Mouse (Mus musculus) retina, adult 2 months (tissue): ENCODE results near the gene Nobox.

Experiments used
- DNase-seq: peaks from one replicate; pipeline ENCODE4 v3.0.0-alpha.2; 2012; ENCODE audit warnings: low read depth, low spot score

Nobox gene

GRCm38 (mm10) chr6:43309454-43309853 lies at the start of gene Nobox:
TSS of gene Nobox (minus strand) at chr6:43309554.
- no peak for DNase-seq

GRCm38 (mm10) chr6:43354562-43355241 lies 45.3 kb upstream of the Nobox start:
- no peak for DNase-seq

DNA sequence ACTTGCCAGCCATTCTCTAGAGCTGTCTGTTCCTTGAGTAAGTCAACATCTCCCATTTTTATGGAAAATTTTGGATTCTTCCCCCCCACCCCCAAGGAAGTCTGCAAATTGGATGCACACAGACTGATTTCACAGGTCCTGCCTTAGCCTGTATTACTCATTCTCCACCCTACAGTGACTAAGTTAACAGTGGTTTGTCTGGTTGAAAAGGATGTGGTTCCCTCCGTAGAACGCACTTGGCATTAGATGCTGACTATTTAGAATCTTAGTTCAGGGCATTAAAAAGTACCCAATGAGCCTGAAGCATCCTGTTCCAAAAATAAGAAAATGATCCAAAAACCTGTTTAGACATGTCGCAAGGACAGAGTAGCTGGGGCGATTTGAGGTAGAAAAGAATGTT lies 44.1 kb upstream of the Nobox start:
- no peak for DNase-seq

GRCm38 (mm10) chr6:43349083-43349482 lies 39.7 kb upstream of the Nobox start:
- no peak for DNase-seq

DNA sequence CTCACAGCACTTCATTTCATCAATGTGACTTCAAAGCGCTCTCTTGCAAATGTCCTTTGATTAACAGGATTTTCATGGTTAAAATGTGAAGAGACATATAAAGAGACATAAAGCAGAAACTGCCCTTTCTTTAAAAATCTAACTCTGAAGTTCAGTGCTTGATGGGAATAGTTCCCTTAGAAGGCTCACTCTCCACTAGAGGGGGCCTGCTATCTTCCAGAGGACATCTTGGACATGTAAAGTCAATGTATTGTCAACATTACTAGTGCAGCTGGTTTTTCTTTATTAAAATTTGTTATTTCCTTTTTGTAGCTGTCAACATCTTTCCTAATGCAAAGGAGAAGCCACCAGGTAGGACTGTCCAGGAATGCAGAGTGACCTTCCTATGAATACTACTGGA lies 38.3 kb upstream of the Nobox start:
- DNase-seq, result no peak

- DNase-seq, result no peak
These were observed 33.7 kb upstream of the Nobox start for GRCm38 (mm10) chr6:43343006-43343405.

DNA sequence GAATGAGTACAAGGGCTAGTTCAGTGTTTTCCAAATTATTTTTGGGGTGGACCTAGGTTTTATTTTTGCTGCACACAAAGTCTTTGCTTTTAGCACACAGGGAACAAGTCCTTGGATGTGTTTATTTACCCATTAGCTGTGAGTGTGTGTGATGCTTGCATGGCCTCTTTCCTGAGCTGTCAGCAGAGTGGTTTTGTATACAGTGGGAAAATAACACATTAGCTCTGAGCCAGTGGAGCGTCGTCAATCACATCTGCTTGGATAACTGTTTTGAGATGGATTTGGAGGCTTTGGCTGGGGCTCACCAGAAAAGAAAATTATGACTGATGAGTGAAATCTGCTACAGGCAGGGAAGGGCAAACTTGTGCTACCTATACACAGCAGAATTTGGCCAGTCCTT lies 33.0 kb upstream of the Nobox start:
- DNase-seq, result no peak

DNA sequence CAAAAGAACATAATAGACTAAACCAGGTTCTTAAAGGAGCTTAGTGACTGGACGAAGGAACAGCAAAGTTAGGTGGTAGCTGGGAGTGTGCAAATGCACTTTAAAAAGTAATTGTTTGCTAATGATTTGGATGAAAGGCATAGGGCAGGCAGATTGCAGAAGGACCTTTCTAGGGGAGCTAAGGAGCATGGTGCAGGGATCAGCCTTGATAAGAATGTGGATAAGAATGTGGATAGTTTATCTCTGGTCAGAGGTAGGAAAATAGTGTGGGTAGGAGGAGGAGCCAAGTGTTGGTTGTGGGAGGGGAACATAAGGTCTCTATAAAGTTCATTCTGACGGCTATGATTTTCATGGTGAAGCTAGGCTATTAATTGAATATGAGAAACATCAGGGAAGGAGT lies 29.4 kb upstream of the Nobox start:
- DNase-seq, result no peak

- DNase-seq, result no peak
These were observed 28.2 kb upstream of the Nobox start for GRCm38 (mm10) chr6:43337491-43337961.

GRCm38 (mm10) chr6:43335619-43336234 lies 26.4 kb upstream of the Nobox start:
- DNase-seq, result no peak

- DNase-seq, result no peak
These were observed 24.1 kb upstream of the Nobox start for GRCm38 (mm10) chr6:43333479-43333878.

GRCm38 (mm10) chr6:43312961-43313656 lies 3.8 kb upstream of the Nobox start:
- DNase-seq, result no peak

GRCm38 (mm10) chr6:43312546-43312945 lies 3.2 kb upstream of the Nobox start:
- no peak for DNase-seq

DNA sequence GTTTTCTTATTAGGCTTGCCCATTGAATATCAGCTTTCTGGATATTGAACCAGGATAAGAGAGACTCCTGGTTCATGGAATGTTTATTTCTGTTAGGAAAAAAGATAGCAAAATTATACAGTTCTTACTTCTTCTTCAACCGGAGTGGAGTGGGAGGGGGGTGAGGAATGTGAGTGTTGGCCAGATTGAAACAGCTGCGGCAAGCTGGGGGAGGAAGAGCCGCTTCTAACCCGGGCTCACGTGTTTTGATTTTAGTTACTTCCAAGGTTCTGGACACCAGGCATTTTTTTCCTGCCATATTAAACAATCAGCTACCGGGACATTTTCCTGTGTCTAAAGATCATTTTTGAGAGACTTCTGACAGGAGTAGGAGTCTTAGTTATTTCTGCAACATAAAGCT lies 717 bp upstream of the Nobox start:
- DNase-seq, result no peak

DNA sequence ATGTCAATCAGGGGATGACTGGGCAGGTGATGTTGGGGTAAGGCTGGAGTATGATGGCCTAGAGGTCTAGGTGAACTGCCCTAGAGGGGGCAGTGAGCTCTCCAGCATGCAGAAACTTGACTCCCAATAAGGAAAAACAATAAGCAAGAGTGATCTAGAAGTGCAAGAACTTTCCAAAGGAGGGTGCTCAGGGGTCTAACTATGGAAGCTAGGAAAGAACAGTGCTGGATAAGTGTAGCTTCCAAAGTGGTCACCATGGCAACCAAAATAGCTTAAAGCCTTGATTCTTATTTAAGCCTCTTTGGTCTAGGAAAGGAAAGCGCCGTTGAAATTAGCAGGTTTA lies 11.9 kb downstream of the Nobox start:
- no peak for DNase-seq

DNA sequence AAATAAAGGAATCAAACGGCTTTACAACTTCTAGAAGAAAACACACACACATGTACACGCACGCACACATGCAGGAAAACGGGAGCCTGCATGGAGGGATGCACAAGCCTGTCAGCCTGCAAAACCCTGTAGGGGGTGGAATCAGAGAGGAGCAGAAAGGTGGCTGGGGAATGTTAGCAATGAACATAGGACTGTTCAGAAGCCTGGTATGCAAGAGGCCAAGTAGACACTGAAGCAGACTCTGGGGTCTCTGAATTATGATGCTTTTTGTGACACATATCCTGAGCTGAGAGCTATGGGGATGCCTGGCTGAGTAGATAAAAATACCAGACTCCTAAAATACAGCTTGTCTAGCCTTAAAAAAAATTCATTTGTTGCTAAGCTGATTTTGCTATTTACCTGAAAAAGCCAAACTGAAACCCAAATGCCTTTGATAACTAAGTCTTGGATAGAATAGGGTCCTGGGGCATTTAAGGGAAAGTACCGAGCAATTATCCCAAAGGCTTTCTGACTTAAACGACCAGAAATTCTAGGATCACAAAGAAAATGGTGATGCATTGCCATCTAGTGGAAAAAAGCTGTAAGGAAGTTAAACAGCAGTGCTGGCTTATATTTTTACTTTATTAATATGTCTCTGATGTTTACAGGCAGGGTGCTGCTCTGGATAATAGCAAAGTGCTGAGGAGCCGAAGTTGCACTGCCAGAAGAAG lies 12.4 kb downstream of the Nobox start:
- DNase-seq, result no peak

DNA sequence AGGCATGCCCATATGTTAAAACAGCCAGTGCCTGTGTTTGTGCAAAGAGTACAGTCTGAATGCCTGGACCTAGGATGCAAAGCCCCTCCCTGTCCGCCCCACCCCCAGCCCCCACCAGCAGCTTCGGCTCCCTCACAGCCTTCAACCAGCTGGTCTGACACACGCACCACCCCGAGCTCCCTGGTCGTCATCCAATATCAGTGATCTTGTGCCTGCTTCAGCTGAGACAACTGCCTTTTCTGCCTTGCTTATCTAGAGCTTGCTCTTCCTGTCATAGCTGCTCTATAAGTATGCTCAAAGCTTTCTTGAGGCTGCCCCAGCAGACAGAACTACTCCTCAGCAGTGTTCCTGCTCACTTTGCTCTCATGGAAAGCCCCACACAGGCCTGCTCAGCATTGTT lies 13.4 kb downstream of the Nobox start:
- DNase-seq, result no peak

GRCm38 (mm10) chr6:43293175-43293574 lies 16.2 kb downstream of the Nobox start:
- no peak for DNase-seq

DNA sequence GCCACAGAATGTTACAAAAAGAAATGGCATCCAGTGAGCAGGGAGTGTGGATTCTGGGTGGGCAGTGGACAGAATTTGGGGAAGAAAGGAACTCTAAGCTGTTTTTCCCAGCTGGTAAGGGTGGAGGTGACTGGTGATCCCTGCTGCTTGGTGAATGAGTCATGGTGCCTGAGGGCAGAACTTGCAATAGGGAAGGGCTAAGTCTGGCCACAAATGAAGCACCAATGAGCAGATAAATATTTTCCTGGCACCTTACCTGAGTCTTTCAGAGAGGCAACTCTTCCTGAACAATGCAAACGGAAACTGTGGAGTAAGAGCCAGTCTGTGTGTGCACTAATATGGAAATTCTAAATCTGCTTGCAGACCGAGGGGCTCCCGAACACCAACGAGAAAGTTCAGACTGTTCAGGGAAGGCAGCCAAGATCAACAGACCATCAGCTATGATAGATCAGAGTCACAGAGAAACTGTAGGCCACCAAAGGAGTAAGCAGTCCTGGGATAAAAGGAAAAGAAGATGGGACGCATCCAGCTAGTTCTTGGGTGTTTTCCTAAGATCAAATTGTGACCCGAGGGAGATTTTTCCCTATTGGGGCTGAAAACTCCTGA lies 16.8 kb downstream of the Nobox start:
- DNase-seq, result no peak

DNA sequence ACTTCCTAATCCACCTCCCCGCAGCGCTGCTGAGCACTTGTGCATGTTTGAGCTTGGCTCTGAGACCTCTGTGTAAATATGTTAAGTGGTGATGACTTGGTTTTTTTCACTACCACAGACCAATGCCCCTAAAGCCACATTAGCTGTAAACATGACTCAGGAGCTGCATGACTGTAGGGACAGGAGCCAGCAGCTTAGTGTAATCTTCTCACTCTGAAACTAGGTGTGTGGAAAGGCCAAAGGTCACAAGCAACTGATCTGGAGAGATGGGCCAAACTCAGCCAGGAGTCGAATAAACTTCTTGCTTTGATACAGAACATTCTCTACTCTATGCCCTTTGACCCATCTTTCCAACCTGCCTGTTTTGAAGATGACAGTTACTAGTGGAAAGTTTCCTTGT lies 17.3 kb downstream of the Nobox start:
- DNase-seq, result no peak

DNA sequence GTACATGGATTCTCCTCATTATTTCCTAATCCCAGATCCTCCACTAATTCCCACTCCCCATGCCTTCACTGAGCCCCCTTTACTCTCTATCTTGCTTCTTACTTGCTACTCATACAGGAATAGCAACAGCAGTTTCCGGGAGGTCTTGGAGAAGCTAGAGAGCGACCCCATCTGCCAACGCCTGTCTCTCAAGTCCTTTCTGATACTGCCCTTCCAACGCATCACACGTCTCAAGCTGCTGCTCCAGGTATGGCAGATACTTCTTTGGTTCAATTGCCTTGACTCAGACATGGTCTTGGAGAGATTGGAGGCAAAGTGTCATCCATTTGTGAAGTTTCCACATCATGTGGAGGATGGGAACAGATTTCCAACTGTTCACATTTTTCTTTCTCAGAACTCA lies 28.9 kb downstream of the Nobox start:
- no peak for DNase-seq

GRCm38 (mm10) chr6:43278247-43278646 lies 31.1 kb downstream of the Nobox start:
- DNase-seq, result no peak
